Mouse (Mus musculus): Measurements from ENCODE around the gene Trex1.

Trex1 gene

GRCm38 (mm10) chr9:109084922-109085321 lies 25.4 kb upstream of the Trex1 start:
- DNase-seq (ENCODE audit: low spot score): no peak

- peak; percentile 83 for DNase-seq (ENCODE audit: low spot score)
These were observed 22.7 kb upstream of the Trex1 start, which contains the start of the genes Ccdc51 and Tma7 for GRCm38 (mm10) chr9:109082124-109082800. Gene Ccdc51 (plus strand): TSS chr9:109082493. Gene Tma7 (minus strand): TSS chr9:109082587.

- DNase-seq (ENCODE audit: low spot score): no peak
These were observed 22.2 kb upstream of the Trex1 start for GRCm38 (mm10) chr9:109081749-109082123.

GRCm38 (mm10) chr9:109080516-109080915 lies 21.0 kb upstream of the Trex1 start:
- DNase-seq (ENCODE audit: low spot score): no peak

- peak; percentile 90 for DNase-seq (ENCODE audit: low spot score)
These were observed 14.4 kb upstream of the Trex1 start, which contains the start of gene Atrip for GRCm38 (mm10) chr9:109073661-109074573. Gene Atrip (minus strand): TSS chr9:109074124.

GRCm38 (mm10) chr9:109068095-109068735 lies 8.7 kb upstream of the Trex1 start:
- DNase-seq (ENCODE audit: low spot score): no peak

DNA sequence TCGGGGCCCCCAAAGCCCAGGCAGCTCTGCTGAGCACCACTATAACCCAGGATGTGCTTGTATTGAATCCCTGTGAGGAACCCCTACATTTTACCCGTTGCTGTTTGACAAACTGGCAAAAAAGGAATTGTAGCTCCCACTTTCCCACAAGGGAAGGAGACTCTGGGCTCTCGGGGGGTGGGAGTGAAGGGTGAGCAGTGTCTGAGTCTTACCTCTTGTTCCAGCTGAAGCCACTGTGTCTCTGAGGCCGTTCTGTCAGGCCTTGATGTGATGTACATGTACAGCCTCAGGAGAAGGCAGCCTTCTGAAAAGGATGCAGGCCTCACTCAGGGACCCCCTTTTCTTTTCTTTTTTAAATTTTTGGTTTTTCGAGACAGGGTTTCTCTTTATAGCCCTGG lies 1.4 kb upstream of the Trex1 start:
- no peak for DNase-seq (ENCODE audit: low spot score)

GRCm38 (mm10) chr9:109060184-109060897 lies 807 bp upstream of the Trex1 start:
- no peak for DNase-seq (ENCODE audit: low spot score)

- no peak for DNase-seq (ENCODE audit: low spot score)
These were observed 1.3 kb downstream of the Trex1 start for GRCm38 (mm10) chr9:109058006-109058765.

- DNase-seq (ENCODE audit: low spot score): no peak
These were observed 2.0 kb downstream of the Trex1 start for GRCm38 (mm10) chr9:109057543-109057942.

DNA sequence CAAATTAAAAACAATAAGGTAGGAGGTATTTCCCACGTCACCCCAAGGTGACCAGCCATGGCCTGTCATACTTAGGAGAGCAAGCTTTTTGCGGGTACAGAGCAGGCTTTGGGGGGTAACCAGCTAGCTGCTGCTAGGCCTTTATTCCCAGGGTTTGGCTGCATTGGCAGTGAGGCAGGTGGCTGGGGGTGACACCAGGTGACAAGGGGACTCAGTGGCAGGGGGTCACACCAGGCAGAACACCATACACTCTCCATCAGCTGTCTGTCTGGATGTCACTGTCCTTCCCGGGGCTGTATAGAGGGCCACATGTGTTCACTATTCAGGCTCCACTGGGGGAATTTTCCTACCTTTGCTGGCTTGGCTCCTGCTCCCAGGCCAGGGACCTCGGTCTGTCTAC lies 2.6 kb downstream of the Trex1 start:
- DNase-seq (ENCODE audit: low spot score): no peak

DNA sequence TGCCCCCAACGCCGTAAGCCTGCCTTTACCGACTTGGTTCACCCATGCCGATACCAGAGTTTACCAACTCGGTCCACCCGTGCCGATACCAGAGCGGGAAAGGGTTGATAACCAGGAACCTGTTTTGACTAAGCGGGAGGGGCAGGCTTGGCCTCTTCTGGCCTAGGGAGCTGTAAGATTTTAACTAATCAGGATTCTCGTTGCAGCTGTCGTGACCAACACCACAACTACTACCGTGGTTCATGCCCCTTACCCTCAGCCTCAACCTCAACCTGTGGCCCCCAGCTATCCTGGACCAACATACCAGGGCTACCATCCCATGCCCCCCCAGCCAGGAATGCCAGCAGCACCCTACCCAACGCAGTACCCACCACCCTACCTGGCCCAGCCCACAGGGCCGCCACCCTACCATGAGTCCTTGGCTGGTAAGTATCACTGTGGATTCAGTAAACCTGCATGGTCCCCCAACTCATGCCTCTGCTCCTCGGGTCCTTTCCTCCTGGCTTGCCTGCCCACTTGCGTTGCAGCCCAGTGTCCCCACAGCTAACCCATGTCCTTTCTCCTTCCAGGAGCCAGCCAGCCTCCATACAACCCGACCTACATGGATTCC lies 3.3 kb downstream of the Trex1 start:
- DNase-seq (ENCODE audit: low spot score): no peak

DNA sequence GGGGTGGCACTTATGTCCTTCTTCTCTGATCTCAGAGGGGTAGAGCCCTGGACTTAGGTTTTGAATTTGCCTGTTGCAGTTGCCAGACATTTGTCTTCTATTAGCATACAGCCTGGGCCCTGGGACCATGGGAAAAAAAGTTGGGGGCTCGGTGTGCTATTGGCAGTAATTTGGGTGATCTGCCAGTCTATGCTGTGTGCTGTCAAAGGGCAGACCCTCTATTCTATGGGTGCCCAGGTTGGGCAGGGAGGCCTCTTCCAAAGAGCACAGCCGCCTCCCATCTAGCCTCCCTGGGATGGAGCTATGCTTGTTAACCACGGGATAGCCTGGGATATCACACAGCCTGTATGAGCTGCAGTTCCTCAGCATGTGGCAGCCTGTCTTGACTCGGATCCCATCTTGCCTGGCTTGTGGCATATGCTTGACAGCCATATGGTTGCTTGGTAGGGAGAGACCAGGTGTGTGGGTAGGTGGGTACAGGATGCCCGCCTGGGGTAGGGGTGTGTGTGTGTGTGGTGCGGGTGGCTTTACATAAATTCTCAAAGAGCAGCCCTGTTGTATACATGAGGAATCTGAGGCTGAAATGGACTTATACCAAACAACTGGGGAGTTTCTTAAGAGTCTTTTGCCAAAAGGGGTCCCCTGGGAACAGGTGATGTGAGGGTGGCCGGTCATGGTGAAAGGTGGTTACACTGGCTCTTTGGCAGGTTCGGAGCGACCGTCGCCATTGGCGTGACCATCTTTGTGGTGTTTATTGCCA lies 4.1 kb downstream of the Trex1 start:
- no peak for DNase-seq (ENCODE audit: low spot score)

DNA sequence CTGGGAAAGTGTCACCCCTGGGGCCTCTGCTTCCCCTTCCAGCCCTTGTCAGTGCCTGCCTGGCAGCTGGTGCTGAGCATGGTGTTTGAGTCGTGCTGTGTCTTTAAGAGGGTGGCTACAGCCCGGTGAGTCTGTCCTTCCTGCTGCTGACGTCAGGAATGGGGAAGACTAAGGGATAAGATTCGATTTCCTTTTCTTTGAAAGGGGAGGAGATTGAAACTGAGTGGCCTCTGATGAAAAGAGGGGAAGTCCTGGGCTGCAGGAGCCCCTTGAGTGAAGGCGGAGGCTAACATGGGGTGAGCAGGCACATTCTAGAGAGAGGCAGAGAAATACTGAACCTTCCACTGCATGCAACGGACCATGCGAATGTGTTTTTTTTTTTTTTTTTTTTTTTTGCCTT lies 4.8 kb downstream of the Trex1 start:
- peak; percentile 42 for DNase-seq (ENCODE audit: low spot score)

DNA sequence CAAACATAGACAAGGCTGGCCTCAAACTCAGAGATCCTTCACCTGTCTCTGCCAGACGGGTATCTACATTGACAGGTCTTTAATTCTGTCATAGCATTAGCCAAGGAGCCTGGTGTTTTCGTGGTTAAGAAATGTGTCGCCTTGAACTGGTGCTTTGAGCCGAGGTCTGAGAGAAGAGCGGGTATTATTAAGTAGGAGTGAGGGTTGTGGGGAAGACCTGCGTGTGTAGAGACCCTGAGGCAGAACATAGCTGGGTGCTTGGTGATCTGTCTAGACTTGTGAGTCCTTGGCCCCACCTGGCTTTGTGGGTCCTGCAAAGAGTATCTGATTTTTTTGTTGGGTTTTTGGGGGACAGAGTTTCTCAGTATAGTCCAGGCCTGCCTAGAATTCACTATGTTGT lies 5.7 kb downstream of the Trex1 start:
- DNase-seq (ENCODE audit: low spot score): no peak

GRCm38 (mm10) chr9:109053366-109053765 lies 6.2 kb downstream of the Trex1 start:
- no peak for DNase-seq (ENCODE audit: low spot score)

- DNase-seq (ENCODE audit: low spot score): no peak
These were observed 6.9 kb downstream of the Trex1 start for GRCm38 (mm10) chr9:109052490-109053260.

DNA sequence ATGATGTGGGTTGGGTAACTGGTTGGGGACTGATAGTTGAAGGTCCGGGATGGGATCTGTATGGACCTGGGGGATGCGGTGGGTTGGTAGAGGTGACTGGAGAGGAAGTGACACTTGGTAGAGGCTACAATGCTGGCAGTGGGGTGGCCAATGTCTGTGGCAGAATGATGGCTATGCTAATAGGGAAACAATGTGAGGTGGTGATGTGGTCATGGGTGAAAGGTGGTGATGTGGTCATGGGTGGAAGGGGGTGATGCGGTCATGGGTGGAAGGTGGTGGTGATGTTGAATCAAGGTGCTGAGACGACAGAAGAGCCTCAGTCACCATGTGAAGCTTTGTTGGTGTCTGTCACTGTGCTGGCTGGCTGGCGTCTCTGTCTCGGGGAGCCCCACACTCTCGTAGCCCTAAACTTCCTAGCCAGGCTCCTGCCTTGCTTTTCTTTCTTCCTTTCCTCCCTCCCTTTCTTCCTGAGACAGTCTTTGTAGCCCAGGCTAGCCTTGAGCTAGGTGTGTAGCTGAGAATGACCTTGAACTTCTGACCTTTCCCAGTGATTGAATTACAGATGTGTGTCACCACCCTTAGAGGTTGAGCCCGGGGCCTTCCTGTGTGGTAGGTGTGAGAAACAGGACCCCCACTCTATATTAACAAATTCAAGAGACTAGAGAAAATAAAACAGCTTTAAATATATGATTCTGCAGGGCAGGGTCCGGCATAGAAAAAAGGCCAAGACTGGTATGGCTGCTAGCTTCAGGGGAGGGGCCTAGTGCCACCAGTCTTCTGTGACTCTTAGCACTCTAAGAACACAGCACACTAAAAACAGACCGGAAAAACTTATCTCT lies 7.7 kb downstream of the Trex1 start:
- no peak for DNase-seq (ENCODE audit: low spot score)
